Mouse (Mus musculus) adrenal gland (tissue): Measurements from ENCODE around the gene Shld1.

Experiments used
- intact Hi-C: fragments of 180-260 bp; cut with DNase I; formaldehyde crosslinking; loops from one replicate; pipeline ENCODE4 v1.15.1; 2025

Shld1 gene

GRCm38 (mm10) chr2:132689569-132690231 lies 3.0 kb downstream of the Shld1 start:
- intact Hi-C loops, result loop anchor here (5.0 kb wide), 1 partner anchor 112 kb away; no protein-coding TSS in a partner anchor

- intact Hi-C loops, result no loop called here
Observed at GRCm38 (mm10) chr2:132691731-132692130, 5.0 kb downstream of the Shld1 start.

- intact Hi-C loops, result no loop called here
Observed at GRCm38 (mm10) chr2:132692320-132692719, 5.6 kb downstream of the Shld1 start.

- intact Hi-C loops, result no loop called here
Observed at GRCm38 (mm10) chr2:132693980-132694379, 7.2 kb downstream of the Shld1 start.

GRCm38 (mm10) chr2:132695358-132696093 lies 8.8 kb downstream of the Shld1 start:
- intact Hi-C loops, result no loop called here

- intact Hi-C loops, result no loop called here
Observed at GRCm38 (mm10) chr2:132696519-132696918, 9.8 kb downstream of the Shld1 start.

GRCm38 (mm10) chr2:132697256-132697655 lies 10.5 kb downstream of the Shld1 start:
- intact Hi-C loops, result no loop called here

- intact Hi-C loops, result no loop called here
Observed at GRCm38 (mm10) chr2:132697695-132698094, 11.0 kb downstream of the Shld1 start.

- intact Hi-C loops, result no loop called here
Observed at GRCm38 (mm10) chr2:132698420-132698819, 11.7 kb downstream of the Shld1 start.

- intact Hi-C loops, result loop anchor here (5.0 kb wide), 2 partner anchors 124 to 184 kb away; no protein-coding TSS in a partner anchor
Observed at GRCm38 (mm10) chr2:132700921-132701320, 14.2 kb downstream of the Shld1 start.

- intact Hi-C loops, result loop anchor here (5.0 kb wide), 2 partner anchors 124 to 184 kb away; no protein-coding TSS in a partner anchor
Observed at GRCm38 (mm10) chr2:132701451-132701886, 14.7 kb downstream of the Shld1 start.

GRCm38 (mm10) chr2:132705251-132705992 lies 18.7 kb downstream of the Shld1 start:
- intact Hi-C loops, result no loop called here

- intact Hi-C loops, result no loop called here
Observed at GRCm38 (mm10) chr2:132706309-132706708, 19.6 kb downstream of the Shld1 start.

GRCm38 (mm10) chr2:132710488-132710887 lies 23.8 kb downstream of the Shld1 start:
- intact Hi-C loops, result no loop called here

- intact Hi-C loops, result no loop called here
Observed at GRCm38 (mm10) chr2:132712061-132712460, 25.3 kb downstream of the Shld1 start.

- intact Hi-C loops, result no loop called here
Observed at GRCm38 (mm10) chr2:132714522-132714921, 27.8 kb downstream of the Shld1 start.

GRCm38 (mm10) chr2:132714946-132715345 lies 28.2 kb downstream of the Shld1 start:
- intact Hi-C loops, result loop anchor here (5.0 kb wide), 1 partner anchor 198 kb away; no protein-coding TSS in a partner anchor

GRCm38 (mm10) chr2:132715421-132716070 lies 28.8 kb downstream of the Shld1 start:
- intact Hi-C loops, result loop anchor here (5.0 kb wide), 1 partner anchor 198 kb away; no protein-coding TSS in a partner anchor

- intact Hi-C loops, result loop anchor here (5.0 kb wide), 1 partner anchor 199 kb away; no protein-coding TSS in a partner anchor
Observed at GRCm38 (mm10) chr2:132716154-132716553, 29.4 kb downstream of the Shld1 start.

GRCm38 (mm10) chr2:132716901-132717536 lies 30.3 kb downstream of the Shld1 start:
- intact Hi-C loops, result loop anchor here (5.0 kb wide), 1 partner anchor 200 kb away; no protein-coding TSS in a partner anchor
